Mouse (Mus musculus): Measurements from ENCODE around the gene Wasf3. TPM values are rescaled to one million over a fixed set of nuclear protein-coding genes. Genes with fewer than 3 reads are reported as not detected.

Gene Wasf3
- 17.8 TPM for polyA plus RNA-seq (2014; fragmentation: Illumina TruSeq; extraction: RNeasy Lipid Tissue Mini Kit (QIAGEN cat#74804))

DNA sequence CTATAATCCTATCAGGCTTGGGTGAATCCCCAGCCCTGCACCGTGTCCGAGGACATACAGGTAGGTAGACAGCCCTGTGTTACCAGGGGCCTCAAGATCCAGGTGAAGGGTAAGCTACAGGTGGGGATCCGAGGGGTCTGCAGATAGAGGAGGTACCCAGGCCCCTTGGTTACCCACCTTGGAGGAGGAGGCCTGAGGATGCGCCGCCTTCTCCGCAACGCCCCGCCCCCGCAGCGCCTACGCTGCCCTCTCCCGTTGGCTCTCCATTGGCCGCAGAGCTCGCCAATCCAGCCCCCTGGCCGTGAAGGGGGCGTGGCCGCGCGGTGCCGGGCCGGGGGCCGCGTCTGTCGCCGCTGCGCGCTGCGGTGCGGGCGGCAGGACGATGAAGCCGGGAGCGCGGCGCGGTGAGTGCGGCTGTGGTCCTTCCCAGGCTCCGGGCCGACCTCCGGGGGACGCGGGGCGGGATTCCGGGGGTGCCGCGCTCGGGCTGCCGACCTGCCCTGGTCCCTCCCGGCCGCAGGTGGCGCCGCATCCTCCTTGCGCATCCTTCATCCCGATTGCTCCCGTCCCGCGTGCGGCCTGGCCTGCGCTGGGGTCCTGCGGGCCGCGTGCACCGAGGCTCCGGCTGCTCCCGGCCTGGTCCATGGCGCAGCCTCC lies at the start of gene Wasf3:
Gene Wasf3, plus strand, starts transcription at position 51 of the 657 bp plus-strand sequence.

GRCm38 (mm10) chr5:146481665-146482064 lies 96.9 kb downstream of the Wasf3 start, which contains the start of gene Gm6408:
Gene Gm6408, plus strand, starts transcription at chr5:146481965.

DNA sequence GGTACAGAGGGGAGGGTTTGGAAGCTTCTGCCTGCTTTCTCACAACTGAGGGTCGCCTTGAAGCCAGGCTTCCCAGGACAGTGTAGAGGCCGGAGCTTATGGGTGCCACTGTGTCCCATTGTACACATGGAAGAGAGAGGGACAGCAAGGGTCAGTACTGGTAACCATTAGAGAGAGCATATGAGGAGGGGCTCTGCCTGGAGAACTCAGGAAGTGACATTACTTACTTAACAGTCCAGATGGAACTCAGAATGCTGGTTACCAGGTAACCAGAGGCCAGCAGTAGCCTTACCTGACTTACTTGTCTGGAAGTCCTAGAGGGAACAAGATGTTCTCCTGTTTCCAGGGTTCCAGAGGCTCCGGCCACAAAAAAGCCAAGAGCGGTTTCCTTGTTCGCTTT lies 106.3 kb downstream of the Wasf3 start, which contains the start of gene Gm6370:
Gene Gm6370, plus strand, starts transcription at position 301 of the 400 bp plus-strand sequence.

DNA sequence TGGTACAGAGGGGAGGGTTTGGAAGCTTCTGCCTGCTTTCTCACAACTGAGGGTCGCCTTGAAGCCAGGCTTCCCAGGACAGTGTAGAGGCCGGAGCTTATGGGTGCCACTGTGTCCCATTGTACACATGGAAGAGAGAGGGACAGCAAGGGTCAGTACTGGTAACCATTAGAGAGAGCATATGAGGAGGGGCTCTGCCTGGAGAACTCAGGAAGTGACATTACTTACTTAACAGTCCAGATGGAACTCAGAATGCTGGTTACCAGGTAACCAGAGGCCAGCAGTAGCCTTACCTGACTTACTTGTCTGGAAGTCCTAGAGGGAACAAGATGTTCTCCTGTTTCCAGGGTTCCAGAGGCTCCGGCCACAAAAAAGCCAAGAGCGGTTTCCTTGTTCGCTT lies 117.3 kb downstream of the Wasf3 start, which contains the start of gene 4930449I24Rik:
Gene 4930449I24Rik, plus strand, starts transcription at position 301 of the 400 bp plus-strand sequence.

DNA sequence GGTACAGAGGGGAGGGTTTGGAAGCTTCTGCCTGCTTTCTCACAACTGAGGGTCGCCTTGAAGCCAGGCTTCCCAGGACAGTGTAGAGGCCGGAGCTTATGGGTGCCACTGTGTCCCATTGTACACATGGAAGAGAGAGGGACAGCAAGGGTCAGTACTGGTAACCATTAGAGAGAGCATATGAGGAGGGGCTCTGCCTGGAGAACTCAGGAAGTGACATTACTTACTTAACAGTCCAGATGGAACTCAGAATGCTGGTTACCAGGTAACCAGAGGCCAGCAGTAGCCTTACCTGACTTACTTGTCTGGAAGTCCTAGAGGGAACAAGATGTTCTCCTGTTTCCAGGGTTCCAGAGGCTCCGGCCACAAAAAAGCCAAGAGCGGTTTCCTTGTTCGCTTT lies 129.0 kb downstream of the Wasf3 start, which contains the start of gene Gm3402:
Gene Gm3402, plus strand, starts transcription at position 301 of the 400 bp plus-strand sequence.

Other genes with a start within 250 kb of the Wasf3 start
- gene Gm5565, start 224.4 kb upstream of the Wasf3 start, polyA plus RNA-seq (2014; fragmentation: Illumina TruSeq; extraction: RNeasy Lipid Tissue Mini Kit (QIAGEN cat#74804)), result not detected
- gene Gm6309, start 214.3 kb upstream of the Wasf3 start, polyA plus RNA-seq (2014; fragmentation: Illumina TruSeq; extraction: RNeasy Lipid Tissue Mini Kit (QIAGEN cat#74804)), result not detected
- gene 1700001J03Rik, start 199.7 kb upstream of the Wasf3 start, polyA plus RNA-seq (2014; fragmentation: Illumina TruSeq; extraction: RNeasy Lipid Tissue Mini Kit (QIAGEN cat#74804)), result not detected
- gene Rnf6, start 163.4 kb upstream of the Wasf3 start, polyA plus RNA-seq (2014; fragmentation: Illumina TruSeq; extraction: RNeasy Lipid Tissue Mini Kit (QIAGEN cat#74804)), result 58.0 TPM
- gene Cdk8, start 153.8 kb upstream of the Wasf3 start, polyA plus RNA-seq (2014; fragmentation: Illumina TruSeq; extraction: RNeasy Lipid Tissue Mini Kit (QIAGEN cat#74804)), result 66.6 TPM
- gene Gm6408, start 97.0 kb downstream of the Wasf3 start, polyA plus RNA-seq (2014; fragmentation: Illumina TruSeq; extraction: RNeasy Lipid Tissue Mini Kit (QIAGEN cat#74804)), result not detected
- gene Gm6370, start 106.4 kb downstream of the Wasf3 start, polyA plus RNA-seq (2014; fragmentation: Illumina TruSeq; extraction: RNeasy Lipid Tissue Mini Kit (QIAGEN cat#74804)), result not detected
- not detected for gene 4930449I24Rik, start 117.4 kb downstream of the Wasf3 start, polyA plus RNA-seq (2014; fragmentation: Illumina TruSeq; extraction: RNeasy Lipid Tissue Mini Kit (QIAGEN cat#74804))
- not detected for gene Gm3402, start 129.1 kb downstream of the Wasf3 start, polyA plus RNA-seq (2014; fragmentation: Illumina TruSeq; extraction: RNeasy Lipid Tissue Mini Kit (QIAGEN cat#74804))
- gene Gm3404, start 140.8 kb downstream of the Wasf3 start, polyA plus RNA-seq (2014; fragmentation: Illumina TruSeq; extraction: RNeasy Lipid Tissue Mini Kit (QIAGEN cat#74804)), result not detected
- gene Gm3409, start 152.7 kb downstream of the Wasf3 start, polyA plus RNA-seq (2014; fragmentation: Illumina TruSeq; extraction: RNeasy Lipid Tissue Mini Kit (QIAGEN cat#74804)), result not detected
- gene Gm3415, start 171.2 kb downstream of the Wasf3 start, polyA plus RNA-seq (2014; fragmentation: Illumina TruSeq; extraction: RNeasy Lipid Tissue Mini Kit (QIAGEN cat#74804)), result not detected
- not detected for gene Gpr12, start 200.3 kb downstream of the Wasf3 start, polyA plus RNA-seq (2014; fragmentation: Illumina TruSeq; extraction: RNeasy Lipid Tissue Mini Kit (QIAGEN cat#74804))

Measured in ovary, adult 10 weeks (tissue).